Mouse (Mus musculus) liver, adult 2 months (tissue): ENCODE data around the gene Gm20388.

ENCODE experiments used
- CTCF ChIP-seq: fragments of 200-500 bp; IDR thresholded peaks from 2 replicates; pipeline ENCODE4 v1.5.1; 2011; ENCODE audit warnings: low read depth, low read length, control low read depth
- POLR2A ChIP-seq: fragments of 200-500 bp; IDR thresholded peaks from 2 replicates; pipeline ENCODE4 v1.6.1; 2011; ENCODE audit warnings: low read length, control low read depth; ENCODE audit not compliant: insufficient read depth; ENCODE audit errors: extremely low read depth

- TF ChIP-seq POLR2A = no peak
- no peak for TF ChIP-seq CTCF
These were observed 275.8 kb downstream of the Gm20388 start for GRCm38 (mm10) chr8:120186454-120186853.
